Mouse (Mus musculus): ENCODE measurements around the gene Dnm3. TPM values are rescaled to one million over a fixed set of nuclear protein-coding genes. Genes with fewer than 3 reads are reported as not detected.

Dnm3 gene
- total RNA-seq, 1 experiment, result 0.49 TPM

GRCm38 (mm10) chr1:161952599-161952998 is 525.2 kb downstream of the Dnm3 start:
- Histone ChIP-seq H3K4me3 (ENCODE audit: insufficient read depth in 1 of 2, low read depth in 1 of 2, low read length in 2 of 2, poor library complexity in 1 of 2, severe bottlenecking in 1 of 2) (no peak overlapping the region), H3K9me3 (ENCODE audit: control insufficient read depth, insufficient read depth, low read depth, low read length) (no peaks in the 10 kb centered on the region), H3K27ac (ENCODE audit: insufficient read depth, low read depth, low read length, poor library complexity, severe bottlenecking) (no peak overlapping the region), H3K36me3 (ENCODE audit: control insufficient read depth, insufficient read depth, low read length, poor library complexity, severe bottlenecking) (no peaks in the 10 kb centered on the region), H3K9ac (ENCODE audit: insufficient read depth, low read depth, low read length, poor library complexity, severe bottlenecking) (no peak overlapping the region), H3K4me1 (ENCODE audit: control insufficient read depth in 2 of 2, insufficient read depth in 2 of 2, low read length in 2 of 2, poor library complexity in 1 of 2) (no peaks in the 10 kb centered on the region)
- no peak for DNase-seq (ENCODE audit: low read depth, low spot score)
- in situ Hi-C loops (cut with MboI; ENCODE audit: low sequenced_read_pairs in 2 of 2, unreplicated experiment in 2 of 2), result no loop called here
- TF ChIP-seq HCFC1 (IDR thresholded peaks at IDR 0.05; ENCODE audit: borderline replicate concordance, insufficient read depth, low read length) (no peak), CHD2 (IDR thresholded peaks at IDR 0.05; ENCODE audit: low read depth, low read length) (no peak), ZNF384 (IDR thresholded peaks at IDR 0.05; ENCODE audit: low read depth, low read length) (no peak), ZC3H11A (IDR thresholded peaks at IDR 0.05; ENCODE audit: borderline replicate concordance, low read depth, low read length) (no peak), MAFK (IDR thresholded peaks at IDR 0.05; ENCODE audit: insufficient read depth, low read depth, low read length) (no peak)

- no peaks in the 10 kb centered on the region for H3K9me3 ChIP-seq (ENCODE audit: control insufficient read depth, insufficient read depth, low read depth, low read length)
- H3K27ac ChIP-seq (ENCODE audit: insufficient read depth, low read depth, low read length, poor library complexity, severe bottlenecking), result no peak overlapping the region
- in situ Hi-C loops (cut with MboI; ENCODE audit: low sequenced_read_pairs in 2 of 2, unreplicated experiment in 2 of 2), result no loop called here
- no peak overlapping the region for H3K4me3 ChIP-seq (ENCODE audit: insufficient read depth in 1 of 2, low read depth in 1 of 2, low read length in 2 of 2, poor library complexity in 1 of 2, severe bottlenecking in 1 of 2)
- no peak for DNase-seq (ENCODE audit: low read depth, low spot score)
- no peak overlapping the region for H3K9ac ChIP-seq (ENCODE audit: insufficient read depth, low read depth, low read length, poor library complexity, severe bottlenecking)
- H3K4me1 ChIP-seq (ENCODE audit: control insufficient read depth in 2 of 2, insufficient read depth in 2 of 2, low read length in 2 of 2, poor library complexity in 1 of 2), result no peaks in the 10 kb centered on the region
- H3K36me3 ChIP-seq (ENCODE audit: control insufficient read depth, insufficient read depth, low read length, poor library complexity, severe bottlenecking), result no peaks in the 10 kb centered on the region
- TF ChIP-seq HCFC1 (IDR thresholded peaks at IDR 0.05; ENCODE audit: borderline replicate concordance, insufficient read depth, low read length), result no peak
- no peak for TF ChIP-seq MAFK (IDR thresholded peaks at IDR 0.05; ENCODE audit: insufficient read depth, low read depth, low read length)
- TF ChIP-seq CHD2 (IDR thresholded peaks at IDR 0.05; ENCODE audit: low read depth, low read length), result no peak
- TF ChIP-seq ZC3H11A (IDR thresholded peaks at IDR 0.05; ENCODE audit: borderline replicate concordance, low read depth, low read length), result no peak
- no peak for TF ChIP-seq ZNF384 (IDR thresholded peaks at IDR 0.05; ENCODE audit: low read depth, low read length)
Measured at GRCm38 (mm10) chr1:161951009-161951779, 526.6 kb downstream of the Dnm3 start.

DNA sequence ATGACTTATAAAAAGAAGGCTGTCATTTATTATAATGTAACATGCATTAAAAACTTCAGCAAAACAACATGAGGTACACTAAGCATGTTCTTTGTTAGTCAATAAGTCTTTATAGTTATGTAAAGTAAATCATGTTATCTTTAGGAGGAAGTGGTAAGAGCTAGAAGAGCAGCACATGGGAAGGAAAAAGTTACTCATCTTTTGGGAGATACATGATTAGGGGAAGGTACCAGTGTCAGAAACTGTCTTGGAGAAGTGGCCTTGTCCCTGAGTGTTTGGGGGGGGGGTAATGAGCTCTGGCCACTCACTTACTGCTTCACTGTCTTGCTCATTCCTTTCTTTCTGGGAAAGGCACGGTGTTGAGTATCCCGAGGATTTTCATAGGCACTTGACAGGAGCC is 535.8 kb downstream of the Dnm3 start:
- Histone ChIP-seq H3K4me1 (ENCODE audit: control insufficient read depth in 2 of 2, insufficient read depth in 2 of 2, low read length in 2 of 2, poor library complexity in 1 of 2) (no peaks in the 10 kb centered on the region), H3K36me3 (ENCODE audit: control insufficient read depth, insufficient read depth, low read length, poor library complexity, severe bottlenecking) (no peaks in the 10 kb centered on the region), H3K4me3 (ENCODE audit: insufficient read depth in 1 of 2, low read depth in 1 of 2, low read length in 2 of 2, poor library complexity in 1 of 2, severe bottlenecking in 1 of 2) (no peak overlapping the region), H3K9me3 (ENCODE audit: control insufficient read depth, insufficient read depth, low read depth, low read length) (no peaks in the 10 kb centered on the region), H3K9ac (ENCODE audit: insufficient read depth, low read depth, low read length, poor library complexity, severe bottlenecking) (no peak overlapping the region), H3K27ac (ENCODE audit: insufficient read depth, low read depth, low read length, poor library complexity, severe bottlenecking) (no peak overlapping the region)
- in situ Hi-C loops (cut with MboI; ENCODE audit: low sequenced_read_pairs in 2 of 2, unreplicated experiment in 2 of 2), result no loop called here
- TF ChIP-seq MAFK (IDR thresholded peaks at IDR 0.05; ENCODE audit: insufficient read depth, low read depth, low read length) (no peak), HCFC1 (IDR thresholded peaks at IDR 0.05; ENCODE audit: borderline replicate concordance, insufficient read depth, low read length) (no peak), CHD2 (IDR thresholded peaks at IDR 0.05; ENCODE audit: low read depth, low read length) (no peak), ZNF384 (IDR thresholded peaks at IDR 0.05; ENCODE audit: low read depth, low read length) (no peak), ZC3H11A (IDR thresholded peaks at IDR 0.05; ENCODE audit: borderline replicate concordance, low read depth, low read length) (no peak)
- no peak for DNase-seq (ENCODE audit: low read depth, low spot score)

Other genes with a start within 250 kb of the Dnm3 start
- 26.8 and 30.5 TPM in 2 replicates for gene Mettl13, start 70.5 kb upstream of the Dnm3 start, total RNA-seq (2012; rRNA removed)
- gene Vamp4, start 92.5 kb upstream of the Dnm3 start, total RNA-seq (2012; rRNA removed), result 4.3 and 7.3 TPM in 2 replicates
- gene Myoc, start 161.1 kb upstream of the Dnm3 start, total RNA-seq (2012; rRNA removed), result not detected in 2 replicates
- gene Myocos, start 180.2 kb upstream of the Dnm3 start, total RNA-seq (2012; rRNA removed), result not detected in 2 replicates

Measured in ES-E14 (cell line).